Mouse (Mus musculus) cerebellum, postnatal 10 days (tissue): ENCODE measurements around the gene Tnfaip8l1.

Experiments
- DNase-seq, 2 experiments: peaks; one replicate each; pipeline ENCODE4 v3.0.0; 2021; ENCODE audit warnings: mixed read lengths in 2 of 2

Tnfaip8l1 gene

GRCm38 (mm10) chr17:56162231-56162774 is at the start of gene Tnfaip8l1:
Gene Tnfaip8l1, plus strand, starts transcription at chr17:56162477.
- peak; percentile 96 to 97 for DNase-seq

- DNase-seq: no peak
These were observed 49.5 kb upstream of the Tnfaip8l1 start for GRCm38 (mm10) chr17:56112743-56113142.

- DNase-seq: no peak
These were observed 46.1 kb upstream of the Tnfaip8l1 start for GRCm38 (mm10) chr17:56116193-56116592.

GRCm38 (mm10) chr17:56117251-56117710 is 45.0 kb upstream of the Tnfaip8l1 start, which contains the start of gene Plin5:
Gene Plin5, minus strand, starts transcription at chr17:56117596.
- peak; percentile 79 to 81 for DNase-seq

- DNase-seq: no peak
These were observed 42.8 kb upstream of the Tnfaip8l1 start for GRCm38 (mm10) chr17:56119431-56119830.

- DNase-seq: peak; percentile 70 to 74
These were observed 42.0 kb upstream of the Tnfaip8l1 start for GRCm38 (mm10) chr17:56119981-56120880.

GRCm38 (mm10) chr17:56121826-56122225 is 40.5 kb upstream of the Tnfaip8l1 start, which contains the start of gene Lrg1:
Gene Lrg1, minus strand, starts transcription at chr17:56122001.
- no peak for DNase-seq

GRCm38 (mm10) chr17:56123161-56123560 is 39.1 kb upstream of the Tnfaip8l1 start:
- DNase-seq: no peak

GRCm38 (mm10) chr17:56123681-56124340 is 38.5 kb upstream of the Tnfaip8l1 start:
- no peak for DNase-seq

GRCm38 (mm10) chr17:56124377-56125275 is 37.7 kb upstream of the Tnfaip8l1 start:
- DNase-seq: peak; percentile 80 to 86

GRCm38 (mm10) chr17:56125276-56125630 is 37.0 kb upstream of the Tnfaip8l1 start:
- no peak for DNase-seq

GRCm38 (mm10) chr17:56126175-56126574 is 36.1 kb upstream of the Tnfaip8l1 start:
- no peak for DNase-seq

- no peak for DNase-seq
These were observed 34.0 kb upstream of the Tnfaip8l1 start for GRCm38 (mm10) chr17:56128246-56128645.

- DNase-seq: no peak
These were observed 31.1 kb upstream of the Tnfaip8l1 start for GRCm38 (mm10) chr17:56131136-56131535.

- DNase-seq: peak; percentile 85 to 90
These were observed 30.5 kb upstream of the Tnfaip8l1 start for GRCm38 (mm10) chr17:56131814-56132213.

- peak; percentile 82 to 89 for DNase-seq
These were observed 29.6 kb upstream of the Tnfaip8l1 start for GRCm38 (mm10) chr17:56132661-56133060.

GRCm38 (mm10) chr17:56133457-56134363 is 28.6 kb upstream of the Tnfaip8l1 start:
- DNase-seq: no peak

- peak; percentile 81 to 83 for DNase-seq
These were observed 27.8 kb upstream of the Tnfaip8l1 start for GRCm38 (mm10) chr17:56134463-56134971.

- no peak for DNase-seq
These were observed 25.7 kb upstream of the Tnfaip8l1 start for GRCm38 (mm10) chr17:56136558-56136957.

GRCm38 (mm10) chr17:56137839-56138613 is 24.3 kb upstream of the Tnfaip8l1 start:
- DNase-seq: peak in 1 of 2 experiments; percentile 61
